Mouse (Mus musculus): Measurements from ENCODE around the gene Ccdc174. TPM values are rescaled to one million over a fixed set of nuclear protein-coding genes. Genes with fewer than 3 reads are reported as not detected.

Ccdc174 gene
- total RNA-seq (2014; fragmentation: Nextera tagmentation) (52.7 and 57.4 TPM in 2 replicates), total RNA-seq (2017) (49.5 and 67.9 TPM in 2 replicates), polyA plus RNA-seq (2012) (6.2 and 11.8 TPM in 2 replicates)

- ATAC-seq (ENCODE audit: extremely low read depth, insufficient number of reproducible peaks, low FRiP score, poor library complexity, severe bottlenecking) = peak; percentile 81
- Histone ChIP-seq H3K36me3 (replicated peaks) (peaks cover 27% of the 10 kb centered on the region), H3K4me1 (ENCODE audit: insufficient read depth, low read depth, low read length) (peaks cover 21% of the 10 kb centered on the region), H3K4me3 (ENCODE audit: low read depth, low read length) (peak within 1 kb of the TSS; percentile 81), H3K27me3 (ENCODE audit: insufficient read depth, low read length) (no peaks in the 10 kb centered on the region), H3K9me3 (replicated peaks) (no peaks in the 10 kb centered on the region)
- TF ChIP-seq TAL1 (conservative IDR thresholded peaks at IDR 0.05; ENCODE audit: low read depth, low read length) (no peak), POLR2AphosphoS5 (IDR thresholded peaks at IDR 0.05; ENCODE audit: insufficient replicate concordance, low read depth, low read length) (no peak), GATA1 (IDR thresholded peaks at IDR 0.05; ENCODE audit: borderline replicate concordance, low read length) (no peak), GATA2 (IDR thresholded peaks at IDR 0.05; ENCODE audit: borderline replicate concordance, low read depth, low read length) (no peak), CTCF (IDR thresholded peaks at IDR 0.05; ENCODE audit: low read depth, low read length) (no peak)
- peak; percentile 77 for DNase-seq (ENCODE audit: low spot score)
These were observed at the start of gene Ccdc174 for GRCm38 (mm10) chr6:91877885-91878651. Ccdc174 (plus strand) TSS chr6:91878053.

GRCm38 (mm10) chr6:91832863-91833440 is 44.9 kb upstream of the Ccdc174 start:
- ATAC-seq (ENCODE audit: extremely low read depth, insufficient number of reproducible peaks, low FRiP score, poor library complexity, severe bottlenecking) = no peak
- Histone ChIP-seq H3K9me3 (replicated peaks) (no peaks in the 10 kb centered on the region), H3K4me1 (ENCODE audit: insufficient read depth, low read depth, low read length) (no peaks in the 10 kb centered on the region), H3K4me3 (ENCODE audit: low read depth, low read length) (no peak overlapping the region), H3K36me3 (replicated peaks) (no peaks in the 10 kb centered on the region), H3K27me3 (ENCODE audit: insufficient read depth, low read length) (peaks cover 5% of the 10 kb centered on the region; the same call in 1 of the 2 replicates)
- no peak for DNase-seq (ENCODE audit: low spot score)
- TF ChIP-seq TAL1 (conservative IDR thresholded peaks at IDR 0.05; ENCODE audit: low read depth, low read length) = no peak
- no peak for TF ChIP-seq GATA2 (IDR thresholded peaks at IDR 0.05; ENCODE audit: borderline replicate concordance, low read depth, low read length)
- TF ChIP-seq CTCF (IDR thresholded peaks at IDR 0.05; ENCODE audit: low read depth, low read length) = no peak
- TF ChIP-seq GATA1 (IDR thresholded peaks at IDR 0.05; ENCODE audit: borderline replicate concordance, low read length) = no peak
- TF ChIP-seq POLR2AphosphoS5 (IDR thresholded peaks at IDR 0.05; ENCODE audit: insufficient replicate concordance, low read depth, low read length) = no peak

- H3K36me3 ChIP-seq (replicated peaks) = no peaks in the 10 kb centered on the region
- H3K4me3 ChIP-seq (ENCODE audit: low read depth, low read length) = no peak overlapping the region
- no peak for ATAC-seq (ENCODE audit: extremely low read depth, insufficient number of reproducible peaks, low FRiP score, poor library complexity, severe bottlenecking)
- H3K9me3 ChIP-seq (replicated peaks) = no peaks in the 10 kb centered on the region
- peak; percentile 37 for DNase-seq (ENCODE audit: low spot score)
- H3K27me3 ChIP-seq (ENCODE audit: insufficient read depth, low read length) = peaks cover 5% of the 10 kb centered on the region; the same call in 1 of the 2 replicates
- H3K4me1 ChIP-seq (ENCODE audit: insufficient read depth, low read depth, low read length) = no peaks in the 10 kb centered on the region
- TF ChIP-seq POLR2AphosphoS5 (IDR thresholded peaks at IDR 0.05; ENCODE audit: insufficient replicate concordance, low read depth, low read length) (no peak), GATA1 (IDR thresholded peaks at IDR 0.05; ENCODE audit: borderline replicate concordance, low read length) (no peak), CTCF (IDR thresholded peaks at IDR 0.05; ENCODE audit: low read depth, low read length) (no peak)
These were observed 38.6 kb upstream of the Ccdc174 start for GRCm38 (mm10) chr6:91839010-91839871.

GRCm38 (mm10) chr6:91842897-91843627 is 34.8 kb upstream of the Ccdc174 start:
- Histone ChIP-seq H3K36me3 (replicated peaks) (no peaks in the 10 kb centered on the region), H3K9me3 (replicated peaks) (no peaks in the 10 kb centered on the region), H3K27me3 (ENCODE audit: insufficient read depth, low read length) (peaks cover 2% of the 10 kb centered on the region; the same call in 1 of the 2 replicates), H3K4me1 (ENCODE audit: insufficient read depth, low read depth, low read length) (no peaks in the 10 kb centered on the region), H3K4me3 (ENCODE audit: low read depth, low read length) (no peak overlapping the region)
- ATAC-seq (ENCODE audit: extremely low read depth, insufficient number of reproducible peaks, low FRiP score, poor library complexity, severe bottlenecking) (no peak), DNase-seq (ENCODE audit: low spot score) (no peak)
- TF ChIP-seq TAL1 (conservative IDR thresholded peaks at IDR 0.05; ENCODE audit: low read depth, low read length) (no peak), GATA2 (IDR thresholded peaks at IDR 0.05; ENCODE audit: borderline replicate concordance, low read depth, low read length) (no peak), GATA1 (IDR thresholded peaks at IDR 0.05; ENCODE audit: borderline replicate concordance, low read length) (no peak), CTCF (IDR thresholded peaks at IDR 0.05; ENCODE audit: low read depth, low read length) (no peak), POLR2AphosphoS5 (IDR thresholded peaks at IDR 0.05; ENCODE audit: insufficient replicate concordance, low read depth, low read length) (no peak)

GRCm38 (mm10) chr6:91843628-91844153 is 34.2 kb upstream of the Ccdc174 start:
- Histone ChIP-seq H3K27me3 (ENCODE audit: insufficient read depth, low read length) (peaks cover 2% of the 10 kb centered on the region), H3K4me1 (ENCODE audit: insufficient read depth, low read depth, low read length) (no peaks in the 10 kb centered on the region), H3K36me3 (replicated peaks) (no peaks in the 10 kb centered on the region), H3K9me3 (replicated peaks) (no peaks in the 10 kb centered on the region), H3K4me3 (ENCODE audit: low read depth, low read length) (no peak overlapping the region)
- no peak for TF ChIP-seq GATA1 (IDR thresholded peaks at IDR 0.05; ENCODE audit: borderline replicate concordance, low read length)
- TF ChIP-seq TAL1 (conservative IDR thresholded peaks at IDR 0.05; ENCODE audit: low read depth, low read length) = no peak
- TF ChIP-seq CTCF (IDR thresholded peaks at IDR 0.05; ENCODE audit: low read depth, low read length) = no peak
- no peak for TF ChIP-seq POLR2AphosphoS5 (IDR thresholded peaks at IDR 0.05; ENCODE audit: insufficient replicate concordance, low read depth, low read length)
- no peak for TF ChIP-seq GATA2 (IDR thresholded peaks at IDR 0.05; ENCODE audit: borderline replicate concordance, low read depth, low read length)
- no peak for ATAC-seq (ENCODE audit: extremely low read depth, insufficient number of reproducible peaks, low FRiP score, poor library complexity, severe bottlenecking)
- no peak for DNase-seq (ENCODE audit: low spot score)
